Mouse (Mus musculus) mammary gland, adult 2 months (tissue): ENCODE data around the gene Olfr38. TPM values are rescaled to one million over a fixed set of nuclear protein-coding genes. Genes with fewer than 3 reads are reported as not detected.

Experiments used
- polyA plus RNA-seq: library from polyadenylated mRNA; depleted of rRNA; stranded (reverse); fragments of >200 nt; gene quantifications from 2 replicates; pipeline ENCODE4 v1.2.3, GENCODE M21; 2012; ENCODE audit warnings: low replicate concordance; rRNA removed

Gene Olfr38
- not detected in 2 replicates for polyA plus RNA-seq

GRCm38 (mm10) chr6:42756104-42756503 is at the start of gene Olfr38:
Gene Olfr38 (plus strand): TSS chr6:42756404.

GRCm38 (mm10) chr6:42709291-42710211 is 46.7 kb upstream of the Olfr38 start, which contains the start of gene Tcaf1:
Gene Tcaf1 (minus strand): TSS chr6:42710088.

GRCm38 (mm10) chr6:42739071-42739470 is 17.1 kb upstream of the Olfr38 start, which contains the start of gene Olfr453:
Gene Olfr453 (plus strand): TSS chr6:42739371.

GRCm38 (mm10) chr6:42784793-42785192 is 28.6 kb downstream of the Olfr38 start, which contains the start of gene Olfr452:
Gene Olfr452 (plus strand): TSS chr6:42785093.

GRCm38 (mm10) chr6:42811639-42812038 is 55.4 kb downstream of the Olfr38 start, which contains the start of gene Olfr450:
Gene Olfr450 (plus strand): TSS chr6:42811939.

Other genes with a start within 250 kb of the Olfr38 start
- gene Olfr455, start 208.8 kb upstream of the Olfr38 start, polyA plus RNA-seq = not detected in 2 replicates
- gene Tcaf3, start 158.7 kb upstream of the Olfr38 start, polyA plus RNA-seq = not detected in 2 replicates
- gene Tcaf2, start 111.2 kb upstream of the Olfr38 start, polyA plus RNA-seq = 3.7 and 4.6 TPM in 2 replicates
- gene Tcaf1, start 46.3 kb upstream of the Olfr38 start, polyA plus RNA-seq = 18.6 and 27.1 TPM in 2 replicates
- gene Olfr453, start 17.0 kb upstream of the Olfr38 start, polyA plus RNA-seq = not detected in 2 replicates
- gene Olfr452, start 28.7 kb downstream of the Olfr38 start, polyA plus RNA-seq = not detected in 2 replicates
- not detected in 2 replicates for gene Olfr450, start 55.5 kb downstream of the Olfr38 start, polyA plus RNA-seq
- gene Olfr449, start 78.0 kb downstream of the Olfr38 start, polyA plus RNA-seq = not detected in 2 replicates
- gene Olfr448, start 134.0 kb downstream of the Olfr38 start, polyA plus RNA-seq = not detected in 2 replicates
- not detected in 2 replicates for gene Olfr447, start 152.5 kb downstream of the Olfr38 start, polyA plus RNA-seq
- not detected in 2 replicates for gene Olfr446, start 165.0 kb downstream of the Olfr38 start, polyA plus RNA-seq
- gene Olfr444, start 192.7 kb downstream of the Olfr38 start, polyA plus RNA-seq = not detected in 2 replicates